Mouse (Mus musculus) T-cell, adult 2 months (primary cell): ENCODE measurements around the gene Slain1.
A peak's percentile ranks its signal among the peaks of the same experiment; 100 is the strongest.

Experiments used
- DNase-seq: peaks from one replicate; pipeline ENCODE4 v3.0.0; 2022; ENCODE audit warnings: low spot score

Slain1 gene

GRCm38 (mm10) chr14:103667036-103667435 is 17.0 kb downstream of the Slain1 start:
- no peak for DNase-seq

GRCm38 (mm10) chr14:103679395-103680217 is 29.6 kb downstream of the Slain1 start:
- no peak for DNase-seq

- DNase-seq, result no peak
These were observed 30.3 kb downstream of the Slain1 start for GRCm38 (mm10) chr14:103680285-103680819.

GRCm38 (mm10) chr14:103682633-103683390 is 32.8 kb downstream of the Slain1 start:
- DNase-seq, result no peak

- no peak for DNase-seq
These were observed 37.0 kb downstream of the Slain1 start for GRCm38 (mm10) chr14:103686994-103687393.

- DNase-seq, result peak; percentile 54
These were observed 44.3 kb downstream of the Slain1 start for GRCm38 (mm10) chr14:103694295-103694694.

GRCm38 (mm10) chr14:103695620-103696019 is 45.6 kb downstream of the Slain1 start:
- DNase-seq, result no peak

GRCm38 (mm10) chr14:103697101-103697500 is 47.1 kb downstream of the Slain1 start:
- no peak for DNase-seq

GRCm38 (mm10) chr14:103699308-103699707 is 49.3 kb downstream of the Slain1 start:
- no peak for DNase-seq

GRCm38 (mm10) chr14:103702516-103702915 is 52.5 kb downstream of the Slain1 start:
- no peak for DNase-seq

- DNase-seq, result no peak
These were observed 54.7 kb downstream of the Slain1 start for GRCm38 (mm10) chr14:103704771-103705170.

GRCm38 (mm10) chr14:103706347-103706746 is 56.3 kb downstream of the Slain1 start:
- no peak for DNase-seq

GRCm38 (mm10) chr14:103708601-103709000 is 58.6 kb downstream of the Slain1 start:
- no peak for DNase-seq

GRCm38 (mm10) chr14:103709261-103709660 is 59.2 kb downstream of the Slain1 start:
- no peak for DNase-seq

- no peak for DNase-seq
These were observed 63.0 kb downstream of the Slain1 start for GRCm38 (mm10) chr14:103712986-103713385.

GRCm38 (mm10) chr14:103717516-103717915 is 67.5 kb downstream of the Slain1 start:
- DNase-seq, result peak; percentile 14

GRCm38 (mm10) chr14:103717979-103718378 is 68.0 kb downstream of the Slain1 start:
- DNase-seq, result no peak

GRCm38 (mm10) chr14:103718393-103718792 is 68.4 kb downstream of the Slain1 start:
- DNase-seq, result no peak

GRCm38 (mm10) chr14:103718836-103719575 is 69.0 kb downstream of the Slain1 start:
- peak; percentile 64 for DNase-seq

- DNase-seq, result no peak
These were observed 70.1 kb downstream of the Slain1 start for GRCm38 (mm10) chr14:103720163-103720562.

GRCm38 (mm10) chr14:103720637-103721355 is 70.8 kb downstream of the Slain1 start:
- peak; percentile 17 for DNase-seq
